Mouse (Mus musculus): Measurements from ENCODE around the gene Krt23.

Krt23 gene

DNA sequence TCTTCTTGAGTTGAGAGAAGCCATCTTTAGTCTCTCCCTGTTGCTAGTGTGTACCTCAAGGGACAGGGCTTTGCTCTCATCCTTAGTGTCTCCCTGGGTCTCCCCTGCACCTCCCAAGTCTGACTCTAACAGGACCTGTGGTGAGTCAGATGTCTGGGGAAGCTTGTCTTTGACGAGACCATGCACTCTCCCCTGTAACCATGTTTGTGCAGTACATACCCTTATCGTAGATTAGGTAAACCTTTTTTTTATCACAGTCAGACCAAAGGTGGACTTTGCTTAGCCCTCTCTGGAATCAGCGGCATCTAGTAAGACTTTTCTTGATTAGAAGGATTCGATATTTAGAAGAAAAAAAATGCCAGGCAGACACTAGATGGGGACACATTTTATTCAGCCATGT, 38.9 kb downstream of the Krt23 start:
- no peak for DNase-seq (ENCODE audit: low spot score in 2 of 2)

DNA sequence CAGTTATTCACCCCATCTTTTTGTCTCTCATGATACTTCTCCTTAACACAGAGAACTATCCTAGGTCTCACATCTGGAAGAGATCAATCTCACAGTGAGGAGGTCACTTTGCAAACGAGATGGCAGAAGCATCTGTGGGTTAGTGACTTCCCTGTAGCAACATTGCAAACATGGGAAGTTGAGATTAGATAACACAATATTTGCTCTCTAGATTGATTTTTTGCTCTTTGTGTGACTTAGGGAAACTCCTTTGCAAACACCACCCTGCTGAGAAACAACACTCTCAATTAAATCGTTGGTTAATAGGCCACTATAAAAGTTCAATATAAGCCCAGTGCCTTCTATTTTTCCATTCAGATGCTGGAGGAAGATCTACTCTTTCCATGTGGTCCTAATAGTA, 44.2 kb downstream of the Krt23 start:
- no peak for DNase-seq (ENCODE audit: low spot score in 2 of 2)

DNA sequence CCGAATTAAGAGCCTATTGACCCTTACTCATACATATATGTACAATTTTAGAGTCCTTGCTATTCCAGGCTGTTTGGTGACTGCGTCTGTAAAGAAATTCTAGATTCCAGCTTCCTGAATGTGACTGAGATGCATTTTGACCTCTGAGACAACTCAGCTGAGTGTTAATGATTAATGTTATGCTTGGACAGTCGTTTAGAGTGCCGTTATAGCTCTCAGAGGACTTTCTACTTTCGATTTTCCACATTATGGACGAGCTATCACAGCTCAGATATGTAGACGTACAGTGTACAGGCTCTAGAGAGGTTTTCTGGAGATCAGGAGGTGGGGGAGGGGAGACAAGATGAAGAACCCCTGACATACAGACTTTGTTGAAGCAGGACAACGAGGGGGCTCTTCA, 51.7 kb downstream of the Krt23 start:
- DNase-seq (ENCODE audit: low spot score in 2 of 2) = no peak

DNA sequence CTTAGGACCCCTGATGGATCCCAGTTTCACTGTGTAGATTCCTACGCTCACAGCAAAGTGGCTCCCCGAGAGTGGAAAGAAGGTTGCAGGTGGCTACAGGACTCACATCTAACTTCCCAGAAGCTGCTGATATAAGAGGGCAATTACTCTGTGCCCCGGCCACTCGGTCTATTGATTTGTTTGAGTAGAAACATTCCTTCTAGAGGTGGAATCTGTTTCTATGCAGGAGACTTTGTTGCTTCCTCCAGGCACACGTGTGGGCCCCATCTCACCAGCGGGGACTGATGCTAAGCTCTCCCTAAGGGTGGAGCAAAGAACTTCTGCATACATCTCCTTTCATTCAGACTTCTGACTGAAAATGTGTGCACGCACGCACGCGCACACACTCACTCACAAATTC, 53.5 kb downstream of the Krt23 start:
- no peak for DNase-seq (ENCODE audit: low spot score in 2 of 2)

DNA sequence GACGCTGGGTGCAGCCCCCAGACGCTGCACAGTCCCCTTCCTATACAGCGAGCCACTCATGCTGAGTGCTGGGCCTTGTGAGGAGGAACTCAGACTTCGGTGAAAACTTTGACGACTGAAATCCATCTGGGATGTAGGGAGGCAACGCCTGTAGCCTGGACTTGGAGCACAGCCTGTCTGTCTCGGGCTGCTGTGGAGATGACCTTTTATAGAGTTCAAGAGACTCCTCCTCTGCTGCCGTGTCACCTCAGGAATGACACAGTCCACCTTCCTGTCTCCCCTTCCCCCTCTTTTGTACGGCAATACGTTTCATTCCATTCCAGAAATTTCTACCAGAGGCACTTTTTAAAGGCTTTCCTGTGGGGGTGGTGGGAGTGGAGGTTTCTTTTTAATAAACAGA, 55.0 kb downstream of the Krt23 start, which contains the start of gene Krt20:
Gene Krt20 (minus strand): TSS at position 179 of the 400 bp plus-strand sequence.
- no peak for DNase-seq (ENCODE audit: low spot score in 2 of 2)

DNA sequence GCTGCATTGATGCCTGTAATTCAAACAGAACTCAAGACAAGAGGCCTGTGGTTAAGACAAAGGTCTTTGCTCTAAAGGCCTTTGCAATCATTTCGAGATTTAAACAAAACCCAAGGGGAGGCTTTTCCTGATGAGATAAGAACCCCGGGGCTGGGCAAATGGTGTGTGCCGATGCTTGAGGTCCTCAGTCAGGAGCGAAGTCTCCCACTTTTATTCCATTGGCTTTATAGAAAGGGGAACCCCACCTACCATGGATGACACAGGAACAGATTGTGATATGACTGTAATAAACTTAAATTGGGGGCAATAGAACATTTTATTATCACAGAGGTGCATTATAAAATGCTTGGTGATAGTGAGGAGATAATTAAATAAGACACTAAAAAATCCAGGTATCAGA, 56.3 kb downstream of the Krt23 start:
- no peak for DNase-seq (ENCODE audit: low spot score in 2 of 2)

DNA sequence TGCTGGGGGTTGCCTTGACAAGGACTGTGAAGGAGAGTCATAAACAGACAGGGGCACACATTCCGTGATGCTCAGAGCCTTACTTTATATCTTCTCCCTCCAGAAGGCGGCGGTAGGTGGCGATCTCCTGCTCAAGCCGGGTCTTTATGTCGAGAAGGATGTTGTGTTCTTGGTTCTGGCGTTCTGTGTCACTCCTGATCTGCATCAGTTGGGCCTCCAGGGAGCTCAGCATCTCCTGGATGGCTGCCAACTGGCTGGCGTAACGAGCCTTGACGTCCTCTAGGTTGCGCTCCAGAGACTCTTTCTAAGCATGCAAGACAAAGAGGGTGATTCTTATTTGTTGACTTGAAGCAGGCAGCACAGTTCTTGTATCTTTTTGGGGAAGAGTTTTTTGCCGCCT, 62.3 kb downstream of the Krt23 start:
- DNase-seq (ENCODE audit: low spot score in 2 of 2) = no peak

All from spleen, postnatal 4 days (tissue).